In the genomic region with DNA sequence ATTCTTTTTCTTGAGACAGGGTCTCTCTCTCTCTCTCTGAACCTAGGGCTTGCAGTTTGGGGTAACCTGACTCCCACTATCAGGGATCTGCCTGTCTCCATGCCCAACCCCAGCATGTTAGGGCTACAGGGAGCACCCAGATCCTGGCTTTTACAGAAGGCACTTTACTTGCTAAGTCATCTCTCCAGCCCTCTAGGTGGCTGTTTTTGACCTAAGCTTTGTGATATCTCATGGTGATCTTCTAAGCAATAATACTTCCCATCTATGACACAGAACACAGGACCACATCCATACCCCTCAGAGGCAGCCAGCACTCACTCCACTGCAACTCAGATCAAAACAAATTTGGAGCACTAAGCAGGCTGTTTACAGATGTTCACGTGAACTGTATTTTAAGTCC, we compare ENCODE assay signal across 9 mouse cellular contexts.
DNase-seq lines count a peak whose midpoint lies in the region; ATAC-seq and TF ChIP-seq lines count a peak whose summit lies in the region.
"Had no signal": no experiment of that assay in that cellular context is flagged by ENCODE, and none has a peak within 500 bp of the region (broad histone marks: within the 10 kb centered on the region; RNA-seq: fewer than 3 reads in every experiment).

No protein-coding gene starts in this region.

- no peaks in the 10 kb centered on the region for H3K27me3 ChIP-seq in heart, embryonic 11.5 days (ENCODE audit: control insufficient read depth, insufficient read depth, low read length)
- H3K27me3 ChIP-seq in liver, adult 2 months (ENCODE audit: control insufficient read depth, insufficient read depth, low read length), result peaks cover 16% of the 10 kb centered on the region
- H3K27me3 ChIP-seq in liver, embryonic 12.5 days (replicated peaks), result peaks cover 42% of the 10 kb centered on the region
- no peaks in the 10 kb centered on the region for H3K27me3 ChIP-seq in neural tube, embryonic 14.5 days (ENCODE audit: control insufficient read depth, insufficient read depth, low read length)

- H3K27ac ChIP-seq in heart, embryonic 11.5 days (ENCODE audit: low read depth, low read length), result peak overlapping the region; percentile 98
- peak overlapping the region; percentile 61 for H3K27ac ChIP-seq in liver, adult 2 months (replicated peaks; ENCODE audit: insufficient read depth, low read depth, low read length)
- H3K27ac ChIP-seq in liver, embryonic 12.5 days, result no peak overlapping the region
- H3K27ac ChIP-seq in embryonic fibroblast, embryonic 13.5 days (ENCODE audit: insufficient read depth, low read length), result peak overlapping the region; percentile 74
- H3K27ac ChIP-seq in neural tube, embryonic 14.5 days (ENCODE audit: low read depth, low read length), result peak overlapping the region; percentile 7; the same call in 1 of the 2 replicates

- ATAC-seq in heart, embryonic 11.5 days (replicated peaks; ENCODE audit: insufficient number of reproducible peaks, low FRiP score, low TSS enrichment), result no peak
- ATAC-seq in liver, embryonic 12.5 days, result no peak
- no peak for ATAC-seq in neural tube, embryonic 14.5 days (ENCODE audit: low read depth)

- peaks cover 15% of the 10 kb centered on the region for H3K4me1 ChIP-seq in heart, embryonic 11.5 days (ENCODE audit: control insufficient read depth, insufficient read depth, low read length)
- peaks cover 7% of the 10 kb centered on the region for H3K4me1 ChIP-seq in liver, adult 2 months (ENCODE audit: control insufficient read depth, insufficient read depth, low read length)
- peaks cover 41% of the 10 kb centered on the region for H3K4me1 ChIP-seq in liver, embryonic 12.5 days
- H3K4me1 ChIP-seq in embryonic fibroblast, embryonic 13.5 days (ENCODE audit: control insufficient read depth, insufficient read depth, low read length), result peaks cover 6% of the 10 kb centered on the region; the same call in 1 of the 2 replicates
- 0 out of 2 replicates have a peak, but pooled peaks cover 9% of the 10 kb centered on the region for H3K4me1 ChIP-seq in neural tube, embryonic 14.5 days (ENCODE audit: control insufficient read depth, insufficient read depth, low read length)

- H3K4me3 ChIP-seq in heart, embryonic 11.5 days (ENCODE audit: low read depth, low read length), result no peak overlapping the region
- H3K4me3 ChIP-seq in liver, adult 2 months (ENCODE audit: insufficient read depth, low read depth, low read length), result no peak overlapping the region
- no peak overlapping the region for H3K4me3 ChIP-seq in liver, embryonic 12.5 days
- H3K4me3 ChIP-seq in embryonic fibroblast, embryonic 13.5 days (ENCODE audit: insufficient read depth, low read length), result peak overlapping the region; percentile 56; the same call in 1 of the 2 replicates
- H3K4me3 ChIP-seq in neural tube, embryonic 14.5 days (ENCODE audit: low read depth, low read length), result no peak overlapping the region

- intact Hi-C loops in heart, postnatal 36 days (cut with DNase I), result loop anchor here (10.0 kb wide), 1 partner anchor 513 kb away; a partner anchor contains a TSS

- H3K79me2 ChIP-seq in liver, adult 2 months (ENCODE audit: control insufficient read depth, insufficient read depth, low read length), result no peaks in the 10 kb centered on the region

- DNase-seq in heart, postnatal 36 days, result no peak
- no peak for DNase-seq in liver, adult 2 months (ENCODE audit: extremely low read depth, low read depth, low spot score)
- no peak for DNase-seq in adrenal gland, postnatal 10 days
- no peak for DNase-seq in cerebellum, postnatal 10 days
- DNase-seq: cerebellum, adult 2 months had no signal

- peak overlapping the region; percentile 79 for H3K4me2 ChIP-seq in heart, embryonic 11.5 days
- H3K4me2 ChIP-seq in liver, embryonic 12.5 days, result no peak overlapping the region
- no peak overlapping the region for H3K4me2 ChIP-seq in neural tube, embryonic 14.5 days (ENCODE audit: low read depth, low read length)

- TF ChIP-seq CTCF in liver, adult 2 months (IDR thresholded peaks at IDR 0.05; ENCODE audit: low read depth, low read length), result no peak
- no peak for TF ChIP-seq CTCF in embryonic fibroblast, embryonic 13.5 days (IDR thresholded peaks at IDR 0.05; ENCODE audit: borderline replicate concordance, insufficient read depth, low read length)

- no peaks in the 10 kb centered on the region for H3K36me3 ChIP-seq in heart, embryonic 11.5 days (ENCODE audit: control insufficient read depth, insufficient read depth, low read length)
- H3K36me3 ChIP-seq in liver, adult 2 months (ENCODE audit: control insufficient read depth, insufficient read depth, low read length), result no peaks in the 10 kb centered on the region
- no peaks in the 10 kb centered on the region for H3K36me3 ChIP-seq in liver, embryonic 12.5 days
- H3K36me3 ChIP-seq in neural tube, embryonic 14.5 days (ENCODE audit: control insufficient read depth, insufficient read depth, low read length), result no peaks in the 10 kb centered on the region

- H3K9me3 ChIP-seq in heart, embryonic 11.5 days (replicated peaks; ENCODE audit: control insufficient read depth, low read length), result no peaks in the 10 kb centered on the region
- no peaks in the 10 kb centered on the region for H3K9me3 ChIP-seq in liver, embryonic 12.5 days (replicated peaks)
- H3K9me3 ChIP-seq in neural tube, embryonic 14.5 days (ENCODE audit: control insufficient read depth, low read length), result no peaks in the 10 kb centered on the region

- WGBS in heart, embryonic 11.5 days (ENCODE audit: insufficient replicate concordance), result 51% methylated on average over 1 of the region's 1 CpGs
- WGBS in liver, adult 2 months, result 62% methylated on average over 1 of the region's 1 CpGs
- 72% methylated on average over 1 of the region's 1 CpGs for WGBS in liver, embryonic 12.5 days (ENCODE audit: insufficient replicate concordance)
- WGBS in neural tube, embryonic 14.5 days, result 76% methylated on average over 1 of the region's 1 CpGs

- TF ChIP-seq POLR2A in liver, adult 2 months (IDR thresholded peaks at IDR 0.05; ENCODE audit: extremely low read depth, insufficient read depth, low read length), result no peak
- TF ChIP-seq POLR2A in embryonic fibroblast, embryonic 13.5 days (IDR thresholded peaks at IDR 0.05; ENCODE audit: low read depth, low read length), result no peak

- no peak overlapping the region; the same call in 1 of the 2 replicates for H3K9ac ChIP-seq in heart, embryonic 11.5 days (ENCODE audit: low read depth, low read length)
- no peak overlapping the region for H3K9ac ChIP-seq in liver, adult 2 months (ENCODE audit: low read depth, low read length)
- H3K9ac ChIP-seq in liver, embryonic 12.5 days, result no peak overlapping the region
- H3K9ac ChIP-seq in neural tube, embryonic 14.5 days (replicated peaks; ENCODE audit: low read depth, low read length), result no peak overlapping the region
